Mouse (Mus musculus) neural tube, embryonic 13.5 days (tissue): ENCODE data around the gene Hjurp. TPM values are rescaled to one million over a fixed set of nuclear protein-coding genes. Genes with fewer than 3 reads are reported as not detected.

Experiments used
- ATAC-seq: fragments of 200-750 bp; cut with Nextera tagmentation; 2 replicates; pipeline ENCODE4 v1.8.0; 2017; ENCODE audit warnings: low read depth, mild to moderate bottlenecking, moderate TSS enrichment, moderate library complexity
- H3K27ac ChIP-seq: fragments of 300-500 bp; sonication (generic); replicated peaks from 2 replicates; pipeline ENCODE4 v1.5.1; 2015; ENCODE audit warnings: moderate library complexity, mild to moderate bottlenecking, inconsistent platforms
- H3K27me3 ChIP-seq: fragments of 300-500 bp; sonication (generic); 2 replicates; pipeline ENCODE4 v1.6.1; 2015; ENCODE audit warnings: mild to moderate bottlenecking, inconsistent platforms
- H3K36me3 ChIP-seq: fragments of 300-500 bp; sonication (generic); 2 replicates; pipeline ENCODE4 v1.6.1; 2015; ENCODE audit warnings: mild to moderate bottlenecking, inconsistent platforms
- H3K4me1 ChIP-seq: fragments of 300-500 bp; sonication (generic); replicated peaks from 2 replicates; pipeline ENCODE4 v1.6.1; 2015; ENCODE audit warnings: inconsistent platforms
- H3K4me2 ChIP-seq: fragments of 300-500 bp; sonication (generic); 2 replicates; pipeline ENCODE4 v1.6.1; 2015; ENCODE audit warnings: inconsistent platforms, mild to moderate bottlenecking, moderate library complexity
- H3K4me3 ChIP-seq: fragments of 300-500 bp; sonication (generic); 2 replicates; pipeline ENCODE4 v1.5.1; 2015; ENCODE audit warnings: mild to moderate bottlenecking, inconsistent platforms
- H3K9ac ChIP-seq: fragments of 300-500 bp; sonication (generic); 2 replicates; pipeline ENCODE4 v1.6.1; 2015; ENCODE audit warnings: moderate library complexity, mild to moderate bottlenecking, inconsistent platforms
- H3K9me3 ChIP-seq: fragments of 300-500 bp; sonication (generic); 2 replicates; pipeline ENCODE4 v1.6.1; 2016; ENCODE audit warnings: inconsistent platforms
- WGBS: fragments of 180-500 bp; shearing (Covaris S2); methylation state at CpG from one replicate; pipeline ENCODE4 v1.1.7; 2015; 5-methylcytosine and 5-hydroxymethylcytosine counted together
- polyA plus RNA-seq: library from polyadenylated mRNA; unstranded; fragments of >200 nt; fragmentation: Nextera tagmentation; extraction: Ambion mirVana; gene quantifications from 2 replicates; pipeline ENCODE4 v1.2.1, GENCODE M21; 2015

Hjurp gene
- polyA plus RNA-seq, 1 experiment from 2014 or later = 69.9 TPM

DNA sequence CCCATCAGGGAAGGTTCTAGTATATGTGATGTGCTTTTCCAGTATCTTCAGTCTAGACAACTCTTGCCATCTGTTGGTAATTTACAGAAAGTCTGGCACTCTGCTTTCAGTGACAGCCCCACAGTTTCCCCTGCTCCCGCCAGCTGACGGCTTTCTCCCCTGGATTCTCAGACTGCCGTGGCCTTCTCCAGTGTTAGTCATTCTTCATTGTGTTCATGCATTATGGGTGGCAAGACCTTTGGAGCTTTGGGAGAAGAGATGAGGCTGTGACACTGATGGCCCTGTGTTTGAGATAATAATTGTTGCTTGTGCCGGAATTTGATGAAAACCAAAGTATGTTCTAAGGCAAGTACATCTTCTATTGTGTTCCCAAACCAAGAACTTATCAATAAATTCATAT lies 58.8 kb downstream of the Hjurp start:
- Histone ChIP-seq H3K27ac (no peak overlapping the region), H3K9me3 (peaks cover 43% of the 10 kb centered on the region), H3K4me2 (no peak overlapping the region), H3K4me3 (no peak overlapping the region), H3K9ac (no peak overlapping the region), H3K27me3 (no peaks in the 10 kb centered on the region), H3K36me3 (no peaks in the 10 kb centered on the region), H3K4me1 (no peaks in the 10 kb centered on the region)
- ATAC-seq = no peak
- WGBS = 48% methylated on average over 4 of the region's 4 CpGs

- H3K4me1 ChIP-seq = no peaks in the 10 kb centered on the region
- H3K9me3 ChIP-seq = peaks cover 48% of the 10 kb centered on the region
- no peaks in the 10 kb centered on the region for H3K27me3 ChIP-seq
- H3K4me2 ChIP-seq = no peak overlapping the region
- 75% methylated on average over 9 of the region's 9 CpGs for WGBS
- ATAC-seq = no peak
- no peaks in the 10 kb centered on the region for H3K36me3 ChIP-seq
- no peak overlapping the region for H3K27ac ChIP-seq
- H3K4me3 ChIP-seq = no peak overlapping the region
- no peak overlapping the region for H3K9ac ChIP-seq
Measured at GRCm38 (mm10) chr1:88218051-88218450, 59.4 kb downstream of the Hjurp start.

GRCm38 (mm10) chr1:88217576-88217975 lies 59.9 kb downstream of the Hjurp start:
- no peak overlapping the region for H3K4me3 ChIP-seq
- no peak overlapping the region for H3K27ac ChIP-seq
- H3K9me3 ChIP-seq = peaks cover 53% of the 10 kb centered on the region
- no peaks in the 10 kb centered on the region for H3K36me3 ChIP-seq
- no peak overlapping the region for H3K4me2 ChIP-seq
- H3K9ac ChIP-seq = no peak overlapping the region
- no peak for ATAC-seq
- 45% methylated on average over 3 of the region's 3 CpGs for WGBS
- no peaks in the 10 kb centered on the region for H3K4me1 ChIP-seq
- H3K27me3 ChIP-seq = no peaks in the 10 kb centered on the region

- WGBS = 63% methylated on average over 2 of the region's 2 CpGs
- H3K9ac ChIP-seq = no peak overlapping the region
- no peak overlapping the region for H3K27ac ChIP-seq
- H3K9me3 ChIP-seq = peaks cover 55% of the 10 kb centered on the region
- H3K27me3 ChIP-seq = no peaks in the 10 kb centered on the region
- no peak for ATAC-seq
- no peaks in the 10 kb centered on the region for H3K4me1 ChIP-seq
- H3K36me3 ChIP-seq = no peaks in the 10 kb centered on the region
- H3K4me2 ChIP-seq = no peak overlapping the region
- no peak overlapping the region for H3K4me3 ChIP-seq
Measured at GRCm38 (mm10) chr1:88217144-88217543, 60.3 kb downstream of the Hjurp start.

GRCm38 (mm10) chr1:88216551-88216950 lies 60.9 kb downstream of the Hjurp start:
- H3K9me3 ChIP-seq = peaks cover 59% of the 10 kb centered on the region
- H3K36me3 ChIP-seq = no peaks in the 10 kb centered on the region
- no peak overlapping the region for H3K9ac ChIP-seq
- no peaks in the 10 kb centered on the region for H3K27me3 ChIP-seq
- no peak overlapping the region for H3K27ac ChIP-seq
- WGBS = 55% methylated on average over 2 of the region's 2 CpGs
- no peak for ATAC-seq
- no peak overlapping the region for H3K4me2 ChIP-seq
- no peak overlapping the region for H3K4me3 ChIP-seq
- H3K4me1 ChIP-seq = no peaks in the 10 kb centered on the region

DNA sequence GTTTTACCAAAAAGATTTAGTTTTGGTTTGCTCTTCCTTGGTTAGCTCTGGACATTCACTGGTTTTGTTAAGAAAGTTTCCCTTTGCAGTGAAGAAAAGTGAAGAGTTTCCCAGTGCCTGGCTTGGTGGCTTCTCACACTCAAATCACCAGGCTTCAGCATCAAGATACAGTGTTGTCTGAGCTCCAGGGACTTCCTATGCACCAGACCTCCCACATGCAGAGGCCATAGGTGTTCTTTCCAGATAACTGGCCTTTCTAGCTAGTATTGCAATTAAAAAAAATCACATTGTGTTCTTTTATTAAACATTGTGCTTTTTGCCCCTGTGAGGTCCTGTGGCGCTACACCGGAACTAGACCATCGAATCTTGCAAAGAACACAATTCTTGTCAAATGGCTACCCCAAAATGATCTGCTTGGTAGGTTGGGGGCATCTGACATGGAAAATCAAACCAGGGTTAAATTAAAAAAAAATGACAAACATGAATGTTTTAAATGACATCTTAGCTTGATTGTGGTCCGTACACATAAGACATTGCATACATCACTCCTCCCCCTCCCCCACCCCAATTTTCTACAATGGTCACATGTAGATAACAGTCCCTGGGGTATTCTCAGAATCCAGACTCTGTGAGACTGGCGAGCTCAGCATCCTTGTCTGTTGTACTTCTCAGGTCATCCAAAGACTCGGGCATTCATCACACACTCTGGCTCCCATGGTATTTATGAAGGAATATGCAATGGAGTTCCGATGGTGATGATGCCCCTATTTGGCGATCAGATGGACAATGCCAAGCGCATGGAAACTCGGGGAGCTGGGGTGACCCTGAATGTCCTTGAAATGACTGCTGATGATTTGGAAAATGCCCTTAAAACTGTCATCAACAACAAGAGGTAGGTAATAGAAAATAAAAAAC lies 61.7 kb downstream of the Hjurp start:
- H3K9ac ChIP-seq = no peak overlapping the region
- no peak overlapping the region for H3K27ac ChIP-seq
- no peaks in the 10 kb centered on the region for H3K4me1 ChIP-seq
- no peak overlapping the region for H3K4me3 ChIP-seq
- no peaks in the 10 kb centered on the region for H3K27me3 ChIP-seq
- peak; percentile 20; the same call in 1 of the 2 replicates for ATAC-seq
- 72% methylated on average over 10 of the region's 10 CpGs for WGBS
- H3K36me3 ChIP-seq = no peaks in the 10 kb centered on the region
- H3K9me3 ChIP-seq = peaks cover 62% of the 10 kb centered on the region
- no peak overlapping the region for H3K4me2 ChIP-seq

- Histone ChIP-seq H3K9ac (no peak overlapping the region), H3K4me1 (no peaks in the 10 kb centered on the region), H3K9me3 (peaks cover 62% of the 10 kb centered on the region), H3K27me3 (no peaks in the 10 kb centered on the region), H3K27ac (no peak overlapping the region), H3K36me3 (no peaks in the 10 kb centered on the region), H3K4me2 (no peak overlapping the region), H3K4me3 (no peak overlapping the region)
- WGBS = 79% methylated on average over 2 of the region's 2 CpGs
- no peak for ATAC-seq
Measured at GRCm38 (mm10) chr1:88214462-88214952, 62.9 kb downstream of the Hjurp start.

- Histone ChIP-seq H3K4me1 (no peaks in the 10 kb centered on the region), H3K27me3 (no peaks in the 10 kb centered on the region), H3K27ac (no peak overlapping the region), H3K9ac (no peak overlapping the region), H3K4me3 (no peak overlapping the region), H3K9me3 (peaks cover 62% of the 10 kb centered on the region), H3K4me2 (no peak overlapping the region), H3K36me3 (no peaks in the 10 kb centered on the region)
- 81% methylated on average over 2 of the region's 2 CpGs for WGBS
- ATAC-seq = no peak
Measured at GRCm38 (mm10) chr1:88213766-88214461, 63.5 kb downstream of the Hjurp start.

GRCm38 (mm10) chr1:88213061-88213460 lies 64.4 kb downstream of the Hjurp start:
- ATAC-seq = no peak
- Histone ChIP-seq H3K9me3 (peaks cover 62% of the 10 kb centered on the region), H3K4me3 (no peak overlapping the region), H3K9ac (no peak overlapping the region), H3K27ac (no peak overlapping the region), H3K27me3 (no peaks in the 10 kb centered on the region), H3K36me3 (no peaks in the 10 kb centered on the region), H3K4me1 (no peaks in the 10 kb centered on the region), H3K4me2 (no peak overlapping the region)
- 82% methylated on average over 1 of the region's 1 CpGs for WGBS

Other genes with a start within 250 kb of the Hjurp start
- gene Ugt1a10, start 222.2 kb downstream of the Hjurp start, polyA plus RNA-seq = not detected in 2 replicates
- gene Ugt1a9, start 206.8 kb downstream of the Hjurp start, polyA plus RNA-seq = not detected in 2 replicates
- not detected in 2 replicates for gene Ugt1a8, start 189.8 kb downstream of the Hjurp start, polyA plus RNA-seq
- gene Ugt1a7c, start 182.6 kb downstream of the Hjurp start, polyA plus RNA-seq = 1.0 and 1.6 TPM in 2 replicates
- not detected in 2 replicates for gene Ugt1a6b, start 174.4 kb downstream of the Hjurp start, polyA plus RNA-seq
- 2.4 and 2.6 TPM in 2 replicates for gene Ugt1a6a, start 142.8 kb downstream of the Hjurp start, polyA plus RNA-seq
- gene Ugt1a5, start 111.6 kb downstream of the Hjurp start, polyA plus RNA-seq = not detected in 2 replicates
- gene Ugt1a2, start 77.0 kb downstream of the Hjurp start, polyA plus RNA-seq = not detected in 2 replicates
- gene Dnajb3, start 71.9 kb downstream of the Hjurp start, polyA plus RNA-seq = 16.9 and 18.7 TPM in 2 replicates
- gene Ugt1a1, start 65.7 kb downstream of the Hjurp start, polyA plus RNA-seq = not detected in 2 replicates
- 0.58 and 0.68 TPM in 2 replicates for gene Mroh2a, start 50.6 kb downstream of the Hjurp start, polyA plus RNA-seq
- 0.07 TPM in 1 of 2 replicates, not detected in the other for gene Trpm8, start within 50 bp of the Hjurp start, polyA plus RNA-seq
- 0.54 TPM in 1 of 2 replicates, not detected in the other for gene Spp2, start 129.3 kb upstream of the Hjurp start, polyA plus RNA-seq
- not detected in 2 replicates for gene Glrp1, start 232.4 kb upstream of the Hjurp start, polyA plus RNA-seq